Mouse (Mus musculus) megakaryocyte, embryonic 14.5 days (primary cell): ENCODE measurements at regions not wholly inside any gene's neighbourhood (a gene's known extent, or its start where the extent isn't known, plus 50 kb on each side); places are given as distances from the start of the nearest gene placed in this dataset.
A peak's percentile ranks its signal among the peaks of the same experiment; 100 is the strongest.
"Not testable (repeated sequence)": the region's sequence is repeated elsewhere in the genome, so short reads cannot be mapped to it uniquely, and the experiment has no call there.

Experiments
- H3K27me3 ChIP-seq: replicated peaks from 2 replicates; pipeline ENCODE3; 2012; ENCODE audit warnings: inconsistent platforms
- H3K36me3 ChIP-seq: replicated peaks from 2 replicates; pipeline ENCODE3; 2012; ENCODE audit warnings: low read length, inconsistent platforms, mixed read lengths
- H3K4me1 ChIP-seq: 2 replicates; pipeline ENCODE4 v1.6.1; 2012; ENCODE audit warnings: inconsistent platforms
- H3K4me3 ChIP-seq: replicated peaks from 2 replicates; pipeline ENCODE3; 2012; ENCODE audit warnings: moderate library complexity, mild to moderate bottlenecking, inconsistent platforms
- H3K9me3 ChIP-seq: 2 replicates; pipeline ENCODE4 v1.6.1; 2012; ENCODE audit warnings: inconsistent platforms
- FLI1 ChIP-seq: IDR thresholded peaks from 2 replicates; pipeline ENCODE4 v1.6.1; 2012; ENCODE audit warnings: low read length, inconsistent platforms, mixed read lengths
- GATA1 ChIP-seq: IDR thresholded peaks from 3 replicates; pipeline ENCODE4 v1.6.1; 2012; ENCODE audit warnings: mixed read lengths, low read length, inconsistent platforms, borderline replicate concordance

DNA sequence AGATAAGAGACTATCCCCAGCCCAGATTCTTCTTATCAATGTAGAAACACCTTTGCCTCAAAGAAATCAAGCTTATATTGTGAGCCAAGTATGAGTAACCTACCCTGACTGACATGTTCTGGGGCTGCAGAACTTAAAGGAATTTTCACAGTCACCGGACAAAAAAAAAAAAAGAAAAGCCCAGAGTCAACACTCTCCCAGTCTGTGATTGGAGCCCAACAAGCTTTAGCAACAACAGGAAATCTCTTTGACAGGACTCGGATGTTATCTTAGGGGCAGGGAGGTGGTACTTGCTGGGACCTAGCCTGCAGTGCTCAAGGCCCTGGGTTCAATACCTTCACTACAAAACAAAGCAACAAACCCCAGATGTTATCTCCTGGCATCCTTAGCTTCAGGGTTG is 114.2 kb downstream of the Nectin1 start:
- H3K4me3 ChIP-seq = peak overlapping the region; percentile 71
- no peaks in the 10 kb centered on the region for H3K9me3 ChIP-seq
- H3K27me3 ChIP-seq = peaks cover 43% of the 10 kb centered on the region
- no peak for TF ChIP-seq FLI1
- no peak for TF ChIP-seq GATA1
- 0 out of 2 replicates have a peak, but pooled peaks cover 4% of the 10 kb centered on the region for H3K4me1 ChIP-seq
- no peaks in the 10 kb centered on the region for H3K36me3 ChIP-seq

DNA sequence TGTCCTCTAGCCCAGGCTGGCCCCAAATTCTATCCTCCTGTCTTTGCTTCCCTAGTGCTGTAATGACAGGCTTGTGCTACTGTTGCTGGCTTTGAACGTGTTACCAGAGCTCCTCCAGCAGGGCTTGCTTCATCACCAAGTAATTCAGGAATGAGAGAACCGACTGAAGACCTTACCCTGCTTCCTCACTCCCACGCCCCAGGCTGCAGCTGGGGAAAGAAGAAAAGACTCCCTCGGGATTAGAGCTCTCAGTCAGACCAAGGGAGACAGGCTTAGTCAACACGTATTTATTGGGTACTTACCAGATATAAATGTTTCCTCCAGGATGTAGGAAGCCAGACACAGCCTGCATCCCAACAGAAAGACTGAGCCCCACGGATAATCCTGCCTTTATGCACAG is 115.0 kb downstream of the Nectin1 start:
- peaks cover 48% of the 10 kb centered on the region for H3K27me3 ChIP-seq
- TF ChIP-seq FLI1 = no peak
- TF ChIP-seq GATA1 = no peak

DNA sequence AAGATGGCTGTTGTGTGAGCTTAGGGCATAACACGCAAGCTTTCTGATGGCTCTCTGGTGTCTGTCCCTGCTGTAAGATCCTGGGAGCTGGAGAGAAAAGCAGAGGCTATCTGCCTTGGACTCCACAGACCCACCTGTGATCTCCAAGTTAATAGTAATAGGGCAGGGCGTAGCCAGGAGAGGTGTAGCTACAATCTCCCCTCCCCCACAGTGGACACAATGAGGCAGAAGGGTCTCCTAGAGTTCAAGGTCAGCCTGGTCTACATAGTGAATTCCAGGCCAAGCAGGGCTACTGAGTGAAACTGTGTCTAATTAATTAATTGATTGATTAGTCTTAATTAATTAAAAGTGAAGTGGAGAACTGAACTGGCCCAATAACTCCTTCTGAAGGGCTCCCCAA is 116.5 kb downstream of the Nectin1 start:
- no peak overlapping the region for H3K4me3 ChIP-seq
- TF ChIP-seq GATA1 (no peak), FLI1 (no peak)
- peaks cover 63% of the 10 kb centered on the region for H3K27me3 ChIP-seq
- peaks cover 9% of the 10 kb centered on the region; the same call in 1 of the 2 replicates for H3K4me1 ChIP-seq
- no peaks in the 10 kb centered on the region for H3K36me3 ChIP-seq
- no peaks in the 10 kb centered on the region for H3K9me3 ChIP-seq

More for the DNA sequence above, 115.0 kb downstream of the Nectin1 start:
- peak overlapping the region; percentile 71 for H3K4me3 ChIP-seq
- no peaks in the 10 kb centered on the region for H3K36me3 ChIP-seq
- no peaks in the 10 kb centered on the region for H3K9me3 ChIP-seq
- H3K4me1 ChIP-seq = peaks cover 4% of the 10 kb centered on the region; the same call in 1 of the 2 replicates

- peaks cover 9% of the 10 kb centered on the region; the same call in 1 of the 2 replicates for H3K4me1 ChIP-seq
- TF ChIP-seq GATA1 = no peak
- TF ChIP-seq FLI1 = no peak
- H3K9me3 ChIP-seq = no peaks in the 10 kb centered on the region
- no peak overlapping the region for H3K4me3 ChIP-seq
- H3K36me3 ChIP-seq = no peaks in the 10 kb centered on the region
- H3K27me3 ChIP-seq = peaks cover 64% of the 10 kb centered on the region
These were observed 117.6 kb downstream of the Nectin1 start for GRCm38 (mm10) chr9:43861375-43861774.

GRCm38 (mm10) chr9:43862034-43862433 is 118.2 kb downstream of the Nectin1 start:
- H3K4me3 ChIP-seq, H3K9me3 ChIP-seq, H3K36me3 ChIP-seq, H3K4me1 ChIP-seq: not testable (repeated sequence)
- H3K27me3 ChIP-seq = peaks cover 62% of the 10 kb centered on the region

DNA sequence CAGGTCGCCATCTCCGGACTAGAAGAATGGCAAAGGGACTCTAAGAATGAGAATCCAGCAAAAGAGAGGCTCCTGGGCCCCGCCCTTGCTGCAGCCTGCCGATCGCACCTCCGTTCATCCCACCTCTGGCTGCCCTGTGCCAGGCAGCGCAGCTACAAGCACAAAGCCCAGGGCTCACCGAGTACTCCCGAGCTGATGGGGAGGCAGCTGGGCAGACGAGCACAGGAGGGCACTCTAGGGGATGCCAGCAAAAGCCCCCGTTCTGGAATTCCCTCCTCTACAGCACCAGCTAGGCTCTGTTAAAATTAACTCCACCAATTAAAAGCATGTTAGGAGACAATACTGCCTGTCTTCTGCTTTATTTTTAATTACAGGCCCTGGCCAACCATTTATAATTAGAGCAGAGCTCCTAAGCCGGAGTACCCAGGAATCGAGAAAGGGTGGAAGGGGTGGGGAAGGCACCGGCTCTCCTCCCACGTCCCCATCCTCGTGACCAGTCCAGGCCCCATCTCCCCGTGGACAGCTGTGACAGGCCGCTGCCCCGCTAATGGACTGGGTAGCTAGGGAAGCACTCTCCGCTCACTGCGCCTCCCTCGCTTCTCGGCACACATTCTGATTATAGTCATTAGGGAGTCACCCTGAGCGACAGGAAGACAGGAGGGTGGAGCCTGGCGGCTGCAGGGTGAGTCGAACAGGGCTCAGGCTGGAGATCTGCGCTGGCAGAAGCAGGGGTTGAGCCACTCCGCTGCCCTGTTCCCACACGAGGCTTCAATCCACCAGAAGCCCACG is 120.0 kb downstream of the Nectin1 start:
- peaks cover 55% of the 10 kb centered on the region for H3K27me3 ChIP-seq
- H3K4me3 ChIP-seq = peak overlapping the region; percentile 74
- peaks cover 5% of the 10 kb centered on the region; the same call in 1 of the 2 replicates for H3K4me1 ChIP-seq
- TF ChIP-seq FLI1 (no peak), GATA1 (no peak)
- no peaks in the 10 kb centered on the region for H3K9me3 ChIP-seq
- H3K36me3 ChIP-seq = no peaks in the 10 kb centered on the region

GRCm38 (mm10) chr9:43866802-43867201 is 123.0 kb downstream of the Nectin1 start:
- Histone ChIP-seq H3K4me1 (peaks cover 5% of the 10 kb centered on the region; the same call in 1 of the 2 replicates), H3K4me3 (no peak overlapping the region), H3K36me3 (no peaks in the 10 kb centered on the region), H3K9me3 (no peaks in the 10 kb centered on the region), H3K27me3 (peaks cover 37% of the 10 kb centered on the region)
- TF ChIP-seq FLI1 (no peak), GATA1 (no peak)

DNA sequence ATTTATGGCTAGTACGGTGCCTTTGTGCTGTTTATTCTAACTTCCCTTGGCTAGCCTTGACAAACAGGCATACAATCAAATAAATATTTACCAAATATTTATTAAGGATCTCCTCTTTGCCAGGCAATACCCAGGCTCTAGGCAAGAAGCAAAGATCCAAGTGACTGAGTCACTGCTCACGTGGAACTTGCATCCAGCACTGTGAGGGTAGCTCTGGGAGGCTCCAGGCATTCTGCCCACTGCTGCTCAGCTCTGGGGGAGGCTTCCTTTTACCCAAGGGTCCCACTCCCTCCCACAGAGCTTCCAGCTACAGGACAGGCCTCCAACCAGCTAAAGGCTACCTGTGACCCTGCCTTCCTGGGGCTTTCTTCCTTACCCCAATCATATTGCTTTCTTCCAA is 130.1 kb downstream of the Nectin1 start:
- Histone ChIP-seq H3K4me1 (no peaks in the 10 kb centered on the region), H3K9me3 (no peaks in the 10 kb centered on the region), H3K36me3 (no peaks in the 10 kb centered on the region), H3K4me3 (no peak overlapping the region), H3K27me3 (peaks cover 19% of the 10 kb centered on the region)
- TF ChIP-seq FLI1 (no peak), GATA1 (no peak)

- TF ChIP-seq GATA1 (no peak), FLI1 (no peak)
- Histone ChIP-seq H3K9me3 (no peaks in the 10 kb centered on the region), H3K4me1 (no peaks in the 10 kb centered on the region), H3K36me3 (no peaks in the 10 kb centered on the region), H3K27me3 (peaks cover 21% of the 10 kb centered on the region), H3K4me3 (no peak overlapping the region)
These were observed 130.5 kb downstream of the Nectin1 start for GRCm38 (mm10) chr9:43874332-43874731.

DNA sequence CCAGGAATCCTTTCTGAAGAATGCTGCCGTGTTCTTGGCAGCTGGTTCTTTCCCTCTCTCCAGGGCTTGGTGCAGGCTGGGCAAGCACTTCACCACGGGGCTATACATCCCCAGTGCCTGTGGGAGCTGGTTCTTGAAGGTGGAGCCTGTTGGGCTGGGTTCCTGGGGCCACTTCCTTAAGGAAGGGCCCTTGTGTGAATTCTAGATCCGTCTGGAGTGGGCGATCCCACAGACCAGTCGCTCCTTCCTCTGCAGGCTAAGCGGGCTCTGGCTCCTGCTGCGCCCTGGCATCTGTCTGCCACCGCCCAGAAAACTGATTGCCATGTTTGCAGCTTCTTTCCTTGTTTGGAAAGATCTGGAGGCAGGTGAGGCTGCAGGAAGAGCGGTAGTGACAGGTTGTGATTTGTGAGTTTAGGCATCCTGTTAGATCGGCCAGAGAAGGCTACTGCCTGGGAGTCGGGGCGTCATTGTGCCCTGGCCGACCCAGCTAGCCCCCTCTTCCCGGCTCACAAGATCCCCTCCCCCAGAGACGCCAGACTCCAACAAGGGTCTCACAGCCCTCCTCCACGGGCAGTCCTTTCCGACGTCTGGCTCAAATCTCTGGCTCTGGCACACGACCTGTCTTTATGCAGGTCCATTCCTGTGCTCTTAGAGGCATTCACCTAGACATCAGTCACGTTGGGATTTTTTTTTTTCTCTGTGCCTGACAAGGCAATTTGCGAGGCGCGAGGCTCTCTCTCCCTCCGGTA is 135.6 kb downstream of the Nectin1 start:
- no peaks in the 10 kb centered on the region for H3K4me1 ChIP-seq
- H3K9me3 ChIP-seq = no peaks in the 10 kb centered on the region
- peaks cover 47% of the 10 kb centered on the region for H3K27me3 ChIP-seq
- TF ChIP-seq GATA1 (no peak), FLI1 (no peak)
- H3K36me3 ChIP-seq = no peaks in the 10 kb centered on the region
- no peak overlapping the region for H3K4me3 ChIP-seq
